Comparison of ENCODE assay signal across 18 mouse cellular contexts in genomic region chr2:125644912-125645311, GRCm38 (mm10).
"Had no signal": no experiment of that assay in that cellular context is flagged by ENCODE, and none has a peak within 500 bp of the region (broad histone marks: within the 10 kb centered on the region; RNA-seq: fewer than 3 reads in every experiment).

No protein-coding gene starts in this region.

- H3K36me3 ChIP-seq: kidney, embryonic 15.5 days; liver, embryonic 13.5 days; midbrain, embryonic 12.5 days; neural tube, embryonic 13.5 days; stomach, embryonic 15.5 days had no signal

- H3K4me3 ChIP-seq: kidney, embryonic 15.5 days; left cerebral cortex, adult 2 months; liver, embryonic 13.5 days; midbrain, embryonic 12.5 days; myocyte; neural tube, embryonic 13.5 days; stomach, embryonic 15.5 days had no signal

- H3K4me1 ChIP-seq: kidney, embryonic 15.5 days; liver, embryonic 13.5 days; midbrain, embryonic 12.5 days; neural tube, embryonic 13.5 days; stomach, embryonic 15.5 days had no signal

- H3K27ac ChIP-seq: kidney, embryonic 15.5 days; left cerebral cortex, adult 2 months; liver, embryonic 13.5 days; midbrain, embryonic 12.5 days; neural tube, embryonic 13.5 days; stomach, embryonic 15.5 days had no signal

- ATAC-seq: midbrain, embryonic 16.5 days had no signal

- H3K9me3 ChIP-seq: kidney, embryonic 15.5 days; liver, embryonic 13.5 days; midbrain, embryonic 12.5 days; neural tube, embryonic 13.5 days; stomach, embryonic 15.5 days had no signal

- H3K9ac ChIP-seq: kidney, embryonic 15.5 days; liver, embryonic 13.5 days; midbrain, embryonic 12.5 days; neural tube, embryonic 13.5 days; stomach, embryonic 15.5 days had no signal

- H3K4me2 ChIP-seq: kidney, embryonic 15.5 days; liver, embryonic 13.5 days; midbrain, embryonic 12.5 days; neural tube, embryonic 13.5 days; stomach, embryonic 15.5 days had no signal

- H3K27me3 ChIP-seq: kidney, embryonic 15.5 days; liver, embryonic 13.5 days; midbrain, embryonic 12.5 days; neural tube, embryonic 13.5 days; stomach, embryonic 15.5 days had no signal

- DNase-seq: kidney, postnatal 10 days; kidney, postnatal 36 days; layer of hippocampus, postnatal 36 days; liver, embryonic 13.5 days; lung, adult 2 months; lung, postnatal 14 days; lung, postnatal 4 days; retina, postnatal 1 day; right cerebral cortex, postnatal 25 days; spleen, adult 18-20 months; thymus, postnatal 25 days had no signal
